Mouse (Mus musculus): Measurements from ENCODE around the gene Rcsd1.
A peak's percentile ranks its signal among the peaks of the same experiment; 100 is the strongest.
"Not testable (repeated sequence)": the region's sequence is repeated elsewhere in the genome, so short reads cannot be mapped to it uniquely, and the experiment has no call there.

Rcsd1 gene

DNA sequence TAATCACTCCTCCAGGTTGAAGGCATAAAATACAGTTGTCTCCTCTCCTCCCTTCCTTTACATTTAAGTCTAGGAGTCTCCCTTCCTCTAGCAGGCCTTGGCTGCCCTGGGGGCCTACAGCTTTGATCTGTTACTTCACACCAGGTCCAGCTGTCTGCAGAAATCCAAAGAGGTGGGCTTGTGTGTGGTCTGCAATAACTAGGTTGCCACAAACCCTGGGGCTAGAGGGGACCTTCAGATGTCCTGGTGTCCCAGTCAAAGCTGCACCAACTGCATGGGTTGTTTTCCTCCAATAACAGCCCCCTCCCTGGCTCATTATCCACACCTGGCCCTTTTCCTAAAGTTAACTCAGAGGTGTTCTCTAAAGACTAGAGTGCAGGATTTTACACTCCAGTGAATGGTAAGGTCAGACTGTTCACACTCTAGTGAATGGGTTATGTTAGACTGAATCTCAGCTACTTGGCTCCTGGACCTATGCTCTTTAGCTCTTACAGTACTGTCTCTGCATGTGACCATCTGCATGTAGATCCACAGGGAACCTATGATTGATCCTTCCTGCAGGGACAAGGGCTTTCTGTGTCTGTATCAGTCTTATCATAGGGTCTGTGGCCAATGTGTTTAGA, 14.1 kb downstream of the Rcsd1 start:
- ATAC-seq (ENCODE audit: insufficient number of reproducible peaks, low FRiP score, low TSS enrichment) = no peak

- ATAC-seq (ENCODE audit: insufficient number of reproducible peaks, low FRiP score, low TSS enrichment) = no peak
Observed at GRCm38 (mm10) chr1:165693856-165694255, 15.7 kb downstream of the Rcsd1 start.

GRCm38 (mm10) chr1:165691516-165691915, 18.0 kb downstream of the Rcsd1 start:
- ATAC-seq (ENCODE audit: insufficient number of reproducible peaks, low FRiP score, low TSS enrichment) = no peak

DNA sequence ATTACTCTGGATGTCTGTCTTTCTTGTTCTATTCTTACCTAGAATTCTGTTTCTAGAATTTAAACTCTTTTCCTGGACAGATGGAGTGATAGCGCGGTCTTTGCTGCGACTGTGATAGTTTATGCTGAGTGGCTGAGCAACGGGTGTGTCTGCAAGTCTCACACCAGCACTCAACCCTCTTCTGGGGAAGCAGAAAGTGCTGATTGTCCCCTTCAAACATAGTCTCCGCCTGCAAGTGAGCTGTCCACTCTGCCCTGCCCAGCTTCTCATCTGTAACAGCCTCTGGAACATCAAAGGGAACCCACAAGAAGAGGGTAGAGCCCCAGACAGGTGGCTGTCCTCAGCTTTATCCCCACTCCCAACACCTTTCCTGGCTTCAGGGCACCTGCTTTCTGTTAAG, 19.7 kb downstream of the Rcsd1 start:
- no peak for ATAC-seq (ENCODE audit: insufficient number of reproducible peaks, low FRiP score, low TSS enrichment)

GRCm38 (mm10) chr1:165687861-165688260, 21.7 kb downstream of the Rcsd1 start:
- ATAC-seq (ENCODE audit: insufficient number of reproducible peaks, low FRiP score, low TSS enrichment) = no peak

DNA sequence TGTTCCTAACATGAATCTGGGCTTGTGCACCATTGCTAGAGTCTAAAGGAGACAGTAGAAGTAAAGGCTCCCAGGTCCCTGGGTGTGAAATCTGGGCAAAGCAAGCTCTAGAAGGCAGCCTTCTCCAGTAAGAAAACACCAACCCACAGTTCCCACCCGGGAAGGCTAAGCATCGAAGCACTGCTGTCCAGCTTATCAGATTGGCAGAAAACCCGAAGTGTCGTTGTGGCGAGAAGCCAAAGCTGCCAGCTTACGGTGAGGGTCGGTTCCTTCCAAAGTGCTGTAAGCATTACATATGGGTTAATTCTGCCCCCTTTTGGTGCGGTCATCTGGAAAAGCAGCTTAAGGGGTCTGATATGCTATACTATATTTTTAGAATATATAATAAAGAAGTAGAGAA, 22.6 kb downstream of the Rcsd1 start:
- no peak for ATAC-seq (ENCODE audit: insufficient number of reproducible peaks, low FRiP score, low TSS enrichment)

DNA sequence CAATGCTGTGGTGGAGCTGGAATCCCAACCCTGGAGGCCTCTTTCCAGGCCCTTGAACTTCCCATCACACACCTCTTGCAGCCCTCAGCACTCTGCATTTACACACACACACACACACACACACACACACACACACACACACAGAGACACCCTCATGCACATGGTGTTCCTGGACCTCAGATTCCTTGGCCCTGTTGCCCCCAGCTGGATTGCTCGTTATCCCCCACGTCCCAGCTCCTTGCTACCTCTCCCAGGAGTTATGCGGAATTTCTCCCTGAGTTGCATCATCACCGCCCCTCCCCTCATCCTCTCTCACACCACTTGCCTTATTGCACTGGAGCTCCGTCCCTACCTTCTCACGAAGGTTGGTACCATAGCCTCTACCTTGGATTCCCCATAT, 23.2 kb downstream of the Rcsd1 start:
- no peak for ATAC-seq (ENCODE audit: insufficient number of reproducible peaks, low FRiP score, low TSS enrichment)

DNA sequence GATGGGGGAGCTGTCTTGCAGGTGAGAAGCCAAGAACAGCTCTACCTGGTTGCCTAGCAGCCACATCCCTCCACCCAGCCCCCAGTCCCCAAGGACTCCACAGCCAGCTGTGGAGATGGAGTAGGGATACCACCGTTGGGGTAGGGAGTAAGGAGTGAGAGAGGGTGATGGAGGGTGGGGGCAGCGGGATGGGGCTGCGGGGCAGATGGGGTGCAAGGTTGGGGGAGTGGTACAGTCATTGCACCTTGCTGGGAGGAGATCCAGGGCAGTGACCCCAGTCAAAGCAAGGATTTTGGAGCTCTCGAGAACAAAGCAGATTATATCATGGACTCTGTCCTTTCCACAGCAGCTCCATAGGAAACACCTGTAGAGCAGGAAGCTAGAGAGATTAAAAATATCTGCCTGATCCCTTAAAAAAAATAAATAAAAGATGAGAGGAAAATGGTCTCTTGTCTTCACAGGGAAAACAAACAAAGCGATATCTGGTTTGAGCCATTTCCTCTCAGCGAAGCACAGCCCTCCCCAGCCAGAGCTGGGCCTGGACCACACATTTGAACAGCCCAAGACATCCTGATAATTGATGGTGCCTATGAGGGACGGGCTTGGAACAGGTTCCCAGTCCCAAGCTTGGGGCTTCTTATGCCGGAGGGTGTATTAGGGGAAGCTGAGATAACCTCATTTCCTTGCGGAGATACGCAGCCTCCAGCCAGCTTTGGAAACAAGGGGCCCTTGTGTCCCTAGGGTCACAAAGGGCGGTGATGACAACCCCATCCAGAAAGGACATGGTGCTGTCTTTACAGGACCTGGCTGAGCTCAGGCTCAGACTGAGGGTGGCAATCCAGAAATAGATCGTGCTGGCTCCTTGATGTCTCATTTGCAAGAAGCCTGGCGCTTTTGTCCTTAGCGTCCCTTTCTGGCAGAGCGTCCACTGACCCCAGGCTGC, 25.0 kb downstream of the Rcsd1 start:
- no peak for ATAC-seq (ENCODE audit: insufficient number of reproducible peaks, low FRiP score, low TSS enrichment)

DNA sequence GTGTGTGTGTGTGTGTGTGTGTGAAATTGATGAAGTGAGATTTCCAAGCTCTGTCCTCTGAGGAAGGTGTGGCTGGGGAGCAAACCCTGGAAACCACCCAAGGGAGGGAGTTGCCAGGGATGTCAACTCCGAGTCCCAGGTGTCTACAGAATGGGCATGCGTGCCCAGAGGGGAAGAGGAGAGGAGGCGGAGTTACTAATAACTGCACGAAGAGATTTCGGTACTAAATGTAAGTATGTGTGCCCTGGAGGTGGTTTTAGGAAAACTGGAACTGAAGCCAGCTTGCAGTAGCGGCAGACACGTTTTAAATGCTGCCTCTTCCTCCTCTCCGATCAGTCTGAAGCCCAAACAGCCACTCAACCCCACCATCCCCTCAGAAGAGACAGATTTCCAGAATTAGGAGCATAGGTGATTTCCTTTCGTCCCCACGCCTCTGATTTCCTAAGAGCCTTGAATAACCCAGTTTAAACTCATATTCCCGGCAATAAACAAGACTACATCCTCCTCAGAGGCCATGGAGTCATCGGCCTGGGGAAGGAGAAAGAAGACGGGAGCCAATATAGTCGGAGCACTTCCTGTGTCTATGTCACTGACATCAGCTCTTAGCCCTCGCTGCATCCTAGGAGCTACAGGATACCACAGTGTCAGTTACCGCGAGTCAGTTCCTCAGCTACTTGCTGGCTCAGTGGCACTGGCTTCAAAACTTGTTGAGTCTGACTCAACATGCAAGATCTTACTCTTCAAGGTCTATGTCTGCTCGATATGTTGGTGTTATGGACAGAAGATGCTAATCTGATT, 27.3 kb downstream of the Rcsd1 start:
- no peak for ATAC-seq (ENCODE audit: insufficient number of reproducible peaks, low FRiP score, low TSS enrichment)

- ATAC-seq (ENCODE audit: insufficient number of reproducible peaks, low FRiP score, low TSS enrichment) = no peak
Observed at GRCm38 (mm10) chr1:165681045-165681794, 28.3 kb downstream of the Rcsd1 start.

GRCm38 (mm10) chr1:165680086-165680485, 29.5 kb downstream of the Rcsd1 start:
- ATAC-seq (ENCODE audit: insufficient number of reproducible peaks, low FRiP score, low TSS enrichment) = not testable (repeated sequence)

- no peak for ATAC-seq (ENCODE audit: insufficient number of reproducible peaks, low FRiP score, low TSS enrichment)
Observed at GRCm38 (mm10) chr1:165679618-165679997, 29.9 kb downstream of the Rcsd1 start.

DNA sequence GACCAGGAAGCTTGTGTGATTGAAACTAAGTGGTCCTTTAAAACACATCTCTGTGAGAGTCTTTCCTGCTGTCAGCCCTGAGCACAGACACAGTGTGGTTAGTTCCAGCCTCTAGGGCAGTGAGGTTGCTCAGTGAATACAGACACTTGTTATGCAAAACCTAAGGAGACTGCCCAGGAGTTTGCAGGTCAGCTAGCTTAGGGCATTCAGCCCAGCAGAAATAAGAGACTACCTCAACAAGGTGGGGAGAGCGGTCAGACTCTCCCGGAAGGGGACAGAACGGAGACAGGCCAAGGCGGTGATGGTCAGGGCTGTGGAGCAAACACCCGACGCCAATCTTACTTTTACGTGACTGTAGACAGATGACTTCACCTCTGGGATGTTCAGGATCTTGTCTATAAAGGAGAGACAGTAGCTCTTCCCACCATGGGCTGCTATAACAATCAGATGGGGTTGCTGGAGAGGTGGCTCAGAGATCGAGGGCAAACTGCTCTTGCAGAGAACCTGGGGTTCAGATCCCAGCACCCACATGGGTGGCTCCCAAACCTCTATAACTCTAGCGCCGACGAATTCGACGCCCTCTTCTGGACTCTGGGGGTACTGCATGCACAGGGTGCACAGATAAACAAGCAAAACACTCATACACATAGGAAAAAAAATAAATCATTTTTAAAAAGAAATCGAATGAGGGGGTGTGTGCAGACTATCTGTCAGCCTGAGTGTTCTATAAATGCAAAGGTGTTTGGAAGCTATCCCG, 30.5 kb downstream of the Rcsd1 start:
- no peak for ATAC-seq (ENCODE audit: insufficient number of reproducible peaks, low FRiP score, low TSS enrichment)

DNA sequence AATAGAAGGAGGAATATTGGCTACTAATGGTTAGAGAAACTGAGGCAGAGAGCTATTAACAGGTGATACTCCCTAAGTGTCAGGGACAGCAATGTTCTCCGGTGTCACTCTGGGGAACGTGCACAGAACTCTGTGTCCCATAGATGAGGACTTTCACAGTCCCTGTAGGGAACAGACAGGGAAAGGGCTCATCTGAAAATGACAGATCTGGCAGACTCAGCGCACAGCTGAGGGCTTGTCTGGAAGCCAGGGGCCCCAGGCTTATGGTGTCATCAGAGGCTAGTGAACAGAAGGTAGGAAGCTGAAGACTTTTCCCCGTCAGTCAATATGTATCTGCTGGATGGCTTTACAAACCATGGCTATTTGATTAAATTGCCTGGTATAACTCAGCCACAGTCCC, 32.0 kb downstream of the Rcsd1 start:
- ATAC-seq (ENCODE audit: insufficient number of reproducible peaks, low FRiP score, low TSS enrichment) = no peak

DNA sequence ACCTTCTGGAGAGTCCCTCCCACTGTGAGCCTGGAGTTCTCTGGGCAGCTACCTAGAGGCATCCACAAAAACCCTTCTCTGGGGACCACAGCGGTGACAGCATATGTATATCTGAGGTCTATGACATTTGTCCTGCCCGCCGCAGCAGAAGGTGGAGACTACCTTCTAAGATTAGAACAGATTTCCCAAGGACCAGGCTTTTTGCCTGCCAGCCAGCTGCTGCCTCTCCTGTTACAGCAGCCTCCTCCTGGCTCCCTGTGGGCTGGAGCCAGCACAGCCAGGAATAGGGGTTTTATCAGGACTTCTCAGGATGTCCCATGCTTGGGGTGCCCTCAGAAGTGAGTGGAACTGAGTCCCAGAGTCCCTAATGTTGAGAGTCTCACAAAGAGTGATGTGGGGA, 32.6 kb downstream of the Rcsd1 start:
- peak; percentile 27; the same call in 1 of the 2 replicates for ATAC-seq (ENCODE audit: insufficient number of reproducible peaks, low FRiP score, low TSS enrichment)

- ATAC-seq (ENCODE audit: insufficient number of reproducible peaks, low FRiP score, low TSS enrichment) = no peak
Observed at GRCm38 (mm10) chr1:165675167-165675566, 34.4 kb downstream of the Rcsd1 start.

GRCm38 (mm10) chr1:165672355-165672754, 37.2 kb downstream of the Rcsd1 start:
- no peak for ATAC-seq (ENCODE audit: insufficient number of reproducible peaks, low FRiP score, low TSS enrichment)

DNA sequence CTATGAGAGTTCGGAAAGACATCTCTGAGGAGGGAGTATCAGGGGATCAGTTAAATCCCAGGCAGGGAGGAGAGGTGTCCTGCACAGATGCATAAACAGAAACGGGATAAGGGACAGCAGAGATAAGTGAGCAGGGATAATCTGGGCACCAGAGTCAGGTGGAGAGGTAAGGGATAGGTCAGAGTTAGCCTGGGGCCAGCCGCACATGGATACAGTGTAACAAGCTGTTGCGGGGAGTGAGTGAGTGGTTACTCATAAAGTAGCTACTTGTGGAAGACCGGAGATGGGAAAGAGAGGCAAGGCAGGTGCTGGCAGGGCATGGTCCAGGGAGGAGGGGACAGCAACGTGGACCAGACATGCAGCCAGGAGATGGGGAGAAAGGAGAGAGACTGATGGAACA, 39.5 kb downstream of the Rcsd1 start:
- no peak for ATAC-seq (ENCODE audit: insufficient number of reproducible peaks, low FRiP score, low TSS enrichment)

- no peak for ATAC-seq (ENCODE audit: insufficient number of reproducible peaks, low FRiP score, low TSS enrichment)
Observed at GRCm38 (mm10) chr1:165668904-165669303, 40.7 kb downstream of the Rcsd1 start.

DNA sequence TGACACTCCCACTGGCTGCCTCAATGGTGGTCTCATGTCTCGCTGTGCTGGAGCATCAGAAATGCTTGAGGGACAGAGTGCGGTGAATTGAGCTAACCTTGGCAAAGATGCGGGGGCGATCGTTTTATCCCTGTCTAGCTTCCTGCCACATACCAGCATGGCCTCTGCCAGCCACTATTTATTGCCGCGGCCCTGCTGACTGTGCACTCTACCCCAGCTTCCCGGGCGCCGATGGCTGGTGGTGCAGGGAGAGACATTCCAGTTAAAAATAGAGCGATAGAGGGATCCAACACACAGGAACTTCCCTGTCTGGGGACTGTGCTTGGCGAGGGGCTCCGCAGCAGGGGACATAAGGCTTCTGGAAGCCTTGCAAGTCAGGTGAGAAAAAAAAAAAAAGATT, 42.2 kb downstream of the Rcsd1 start:
- no peak for ATAC-seq (ENCODE audit: insufficient number of reproducible peaks, low FRiP score, low TSS enrichment)

All from cerebellum, adult (tissue).